Mouse (Mus musculus) hindbrain, embryonic 11.5 days (tissue): ENCODE data around the gene Ctsd. TPM values are rescaled to one million over a fixed set of nuclear protein-coding genes. Genes with fewer than 3 reads are reported as not detected.

Source experiments
- ATAC-seq: fragments of 200-750 bp; cut with Nextera tagmentation; 2 replicates; pipeline ENCODE4 v1.8.0; 2017; ENCODE audit warnings: mild to moderate bottlenecking, moderate TSS enrichment, moderate library complexity; ENCODE audit not compliant: low FRiP score
- DNase-seq: peaks from one replicate; pipeline ENCODE4 v3.0.0-alpha.2; 2015; ENCODE audit warnings: low spot score
- H3K27ac ChIP-seq: fragments of 300-500 bp; sonication (generic); 2 replicates; pipeline ENCODE4 v1.5.1; 2014; ENCODE audit warnings: mild to moderate bottlenecking, low read depth, low read length
- H3K27me3 ChIP-seq: fragments of 300-500 bp; sonication (generic); 2 replicates; pipeline ENCODE4 v1.6.1; 2014; ENCODE audit warnings: mild to moderate bottlenecking, low read length, moderate library complexity, mixed read lengths; ENCODE audit not compliant: control insufficient read depth, insufficient read depth
- H3K36me3 ChIP-seq: fragments of 300-500 bp; sonication (generic); 2 replicates; pipeline ENCODE4 v1.6.1; 2014; ENCODE audit warnings: mild to moderate bottlenecking, low read length, moderate library complexity, mixed read lengths; ENCODE audit not compliant: control insufficient read depth, insufficient read depth
- H3K4me1 ChIP-seq: fragments of 300-500 bp; sonication (generic); replicated peaks from 2 replicates; pipeline ENCODE4 v1.6.1; 2014; ENCODE audit warnings: low read length, mixed read lengths; ENCODE audit not compliant: control insufficient read depth, insufficient read depth
- H3K4me2 ChIP-seq: fragments of 300-500 bp; sonication (generic); replicated peaks from 2 replicates; pipeline ENCODE4 v1.6.1; 2014; ENCODE audit warnings: mild to moderate bottlenecking, low read depth, low read length
- H3K4me3 ChIP-seq: fragments of 300-500 bp; sonication (generic); 2 replicates; pipeline ENCODE4 v1.5.1; 2014; ENCODE audit warnings: low read depth, low read length
- H3K9ac ChIP-seq: fragments of 300-500 bp; sonication (generic); 2 replicates; pipeline ENCODE4 v1.6.1; 2014; ENCODE audit warnings: low read depth, low read length
- H3K9me3 ChIP-seq: fragments of 300-500 bp; sonication (generic); 2 replicates; pipeline ENCODE4 v1.6.1; 2016; ENCODE audit warnings: low read length; ENCODE audit not compliant: control insufficient read depth
- WGBS: fragments of 180-500 bp; shearing (Covaris S2); extraction: QIAGEN DNeasy Blood & Tissue Kit; methylation state at CpG from one replicate; pipeline ENCODE4 v1.1.7; 2014; 5-methylcytosine and 5-hydroxymethylcytosine counted together
- polyA plus RNA-seq: library from polyadenylated mRNA; unstranded; fragments of >200 nt; fragmentation: Nextera tagmentation; extraction: Ambion mirVana; gene quantifications from 2 replicates; pipeline ENCODE4 v1.2.1, GENCODE M21; 2014

Ctsd gene
- polyA plus RNA-seq, 1 experiment from 2014 or later: 168 TPM

GRCm38 (mm10) chr7:142386621-142387201, 1.1 kb downstream of the Ctsd start:
- Histone ChIP-seq H3K27me3 (no peaks in the 10 kb centered on the region), H3K27ac (no peak overlapping the region), H3K4me1 (peaks cover 7% of the 10 kb centered on the region), H3K4me2 (peak overlapping the region; percentile 50), H3K36me3 (no peaks in the 10 kb centered on the region), H3K4me3 (peak overlapping the region; percentile 77), H3K9me3 (no peaks in the 10 kb centered on the region), H3K9ac (peak overlapping the region; percentile 71)
- 64% methylated on average over 6 of the region's 6 CpGs for whole genome bisulfite sequencing
- ATAC-seq: 0 out of 2 replicates have a peak, but pooled peaks have one; percentile 6
- no peak for DNase-seq

- Histone ChIP-seq H3K4me3 (0 out of 2 replicates have a peak overlapping the region, but pooled peaks have one; percentile 4), H3K4me2 (peak overlapping the region; percentile 17; the same call in 1 of the 2 replicates), H3K9me3 (no peaks in the 10 kb centered on the region), H3K36me3 (0 out of 2 replicates have a peak, but pooled peaks cover 1% of the 10 kb centered on the region), H3K9ac (0 out of 2 replicates have a peak overlapping the region, but pooled peaks have one; percentile 11), H3K27me3 (no peaks in the 10 kb centered on the region), H3K4me1 (peaks cover 7% of the 10 kb centered on the region), H3K27ac (no peak overlapping the region)
- no peak for DNase-seq
- no peak for ATAC-seq
- WGBS: 90% methylated on average over 3 of the region's 3 CpGs
These were observed 2.0 kb downstream of the Ctsd start for GRCm38 (mm10) chr7:142385742-142386403.

- H3K27ac ChIP-seq: no peak overlapping the region
- H3K4me3 ChIP-seq: no peak overlapping the region
- no peak for ATAC-seq
- no peak overlapping the region for H3K9ac ChIP-seq
- H3K27me3 ChIP-seq: no peaks in the 10 kb centered on the region
- H3K4me2 ChIP-seq: no peak overlapping the region
- peaks cover 7% of the 10 kb centered on the region for H3K4me1 ChIP-seq
- WGBS: 88% methylated on average over 10 of the region's 10 CpGs
- peaks cover 7% of the 10 kb centered on the region; the same call in 1 of the 2 replicates for H3K36me3 ChIP-seq
- H3K9me3 ChIP-seq: no peaks in the 10 kb centered on the region
- no peak for DNase-seq
These were observed 3.5 kb downstream of the Ctsd start for GRCm38 (mm10) chr7:142384306-142384705.

GRCm38 (mm10) chr7:142382567-142382966, 5.3 kb downstream of the Ctsd start, which contains the start of gene Gm49369:
TSS of gene Gm49369 (minus strand) at chr7:142382667.
- DNase-seq (no peak), ATAC-seq (no peak)
- H3K4me2 ChIP-seq: no peak within 1 kb of the TSS
- H3K4me3 ChIP-seq: no peak within 1 kb of the TSS
- H3K27ac ChIP-seq: no peak within 1 kb of the TSS
- peaks cover 7% of the 10 kb centered on the region for H3K4me1 ChIP-seq
- WGBS: 99% methylated on average over 5 of the region's 5 CpGs
- no peaks in the 10 kb centered on the region for H3K9me3 ChIP-seq
- H3K9ac ChIP-seq: no peak within 1 kb of the TSS
- peaks cover 7% of the 10 kb centered on the region; the same call in 1 of the 2 replicates for H3K36me3 ChIP-seq
- no peaks in the 10 kb centered on the region for H3K27me3 ChIP-seq

- ATAC-seq: no peak
- H3K36me3 ChIP-seq: peaks cover 10% of the 10 kb centered on the region; the same call in 1 of the 2 replicates
- WGBS: 92% methylated on average over 4 of the region's 4 CpGs
These were observed 6.7 kb downstream of the Ctsd start for GRCm38 (mm10) chr7:142381175-142381574.

GRCm38 (mm10) chr7:142379186-142379585, 8.7 kb downstream of the Ctsd start:
- Histone ChIP-seq H3K9ac (no peak overlapping the region), H3K27ac (no peak overlapping the region), H3K4me1 (no peaks in the 10 kb centered on the region), H3K9me3 (no peaks in the 10 kb centered on the region), H3K36me3 (peaks cover 10% of the 10 kb centered on the region; the same call in 1 of the 2 replicates), H3K27me3 (no peaks in the 10 kb centered on the region), H3K4me3 (no peak overlapping the region), H3K4me2 (no peak overlapping the region)
- WGBS: 80% methylated on average over 6 of the region's 6 CpGs
- DNase-seq (no peak), ATAC-seq (no peak)

More at GRCm38 (mm10) chr7:142381175-142381574, 6.7 kb downstream of the Ctsd start:
- no peak overlapping the region for H3K4me3 ChIP-seq
- H3K9ac ChIP-seq: no peak overlapping the region
- H3K9me3 ChIP-seq: no peaks in the 10 kb centered on the region
- DNase-seq: no peak
- no peaks in the 10 kb centered on the region for H3K27me3 ChIP-seq
- H3K4me1 ChIP-seq: no peaks in the 10 kb centered on the region
- no peak overlapping the region for H3K27ac ChIP-seq
- H3K4me2 ChIP-seq: no peak overlapping the region

- 92% methylated on average over 14 of the region's 14 CpGs for WGBS
- no peak for DNase-seq
- H3K27ac ChIP-seq: no peak overlapping the region
These were observed 10.5 kb downstream of the Ctsd start for GRCm38 (mm10) chr7:142377233-142377925.

GRCm38 (mm10) chr7:142376096-142376495, 11.7 kb downstream of the Ctsd start:
- Histone ChIP-seq H3K4me3 (no peak overlapping the region), H3K4me1 (no peaks in the 10 kb centered on the region), H3K9ac (no peak overlapping the region), H3K4me2 (no peak overlapping the region), H3K9me3 (no peaks in the 10 kb centered on the region), H3K27me3 (peaks cover 23% of the 10 kb centered on the region), H3K36me3 (peaks cover 10% of the 10 kb centered on the region; the same call in 1 of the 2 replicates), H3K27ac (no peak overlapping the region)
- DNase-seq: no peak
- no peak for ATAC-seq
- WGBS: 86% methylated on average over 4 of the region's 4 CpGs

More at GRCm38 (mm10) chr7:142377233-142377925, 10.5 kb downstream of the Ctsd start:
- no peaks in the 10 kb centered on the region for H3K4me1 ChIP-seq
- H3K9ac ChIP-seq: no peak overlapping the region
- H3K4me2 ChIP-seq: no peak overlapping the region
- H3K27me3 ChIP-seq: peaks cover 10% of the 10 kb centered on the region
- no peak overlapping the region for H3K4me3 ChIP-seq
- ATAC-seq: no peak
- H3K36me3 ChIP-seq: peaks cover 10% of the 10 kb centered on the region; the same call in 1 of the 2 replicates
- H3K9me3 ChIP-seq: no peaks in the 10 kb centered on the region
